Mouse (Mus musculus) adrenal gland, postnatal 10 days (tissue): ENCODE measurements around the gene Cradd. TPM values are rescaled to one million over a fixed set of nuclear protein-coding genes. Genes with fewer than 3 reads are reported as not detected.
A peak's percentile ranks its signal among the peaks of the same experiment; 100 is the strongest.

Experiments
- DNase-seq: peaks from one replicate; pipeline ENCODE4 v3.0.0; 2021; ENCODE audit warnings: mixed read lengths
- total RNA-seq, 2 experiments: library from RNA; stranded (reverse); gene quantifications; 2 replicates each; pipeline ENCODE4 v1.2.3; 2021

Cradd gene
- total RNA-seq, 2 experiments from 2014 or later, result 8.2 to 13.4 TPM

DNA sequence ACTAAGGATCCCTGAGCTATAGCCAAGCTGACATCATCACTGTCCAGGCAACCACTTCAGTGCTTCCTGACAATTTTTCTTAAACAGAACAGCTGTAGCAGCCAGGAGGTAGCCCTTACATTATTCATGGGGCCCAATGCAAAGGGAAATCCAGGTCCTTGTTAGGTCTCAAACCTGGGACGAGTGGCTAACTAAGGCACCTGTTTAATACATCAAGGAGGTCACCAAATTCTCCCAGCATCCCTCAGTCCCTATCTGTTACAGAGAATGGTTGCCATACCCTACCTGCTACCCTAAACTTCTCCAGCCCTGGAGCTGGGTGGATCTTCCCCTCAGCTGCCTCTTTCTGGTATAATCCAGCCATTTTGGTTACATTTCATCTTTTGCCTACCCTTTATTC, 10.9 kb upstream of the Cradd start:
- no peak for DNase-seq

DNA sequence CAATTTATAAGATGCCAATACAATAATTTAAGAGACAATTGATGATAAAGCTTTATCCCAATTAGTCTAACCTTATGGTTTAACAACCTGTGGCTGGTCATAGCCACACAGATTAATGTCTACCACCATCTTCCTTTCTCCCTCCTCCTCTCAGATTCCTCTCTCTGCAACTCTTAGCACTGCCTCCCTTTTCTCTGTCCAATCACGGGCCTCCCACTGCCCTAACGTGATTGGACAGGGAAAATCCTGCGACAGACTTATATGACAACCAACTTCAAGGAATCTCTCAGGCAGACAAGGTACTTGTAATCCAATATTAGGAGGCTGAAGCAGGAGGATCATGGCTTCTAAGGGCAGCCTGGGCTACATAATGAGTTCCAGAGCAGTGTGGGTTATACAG, 8.7 kb upstream of the Cradd start:
- no peak for DNase-seq

DNA sequence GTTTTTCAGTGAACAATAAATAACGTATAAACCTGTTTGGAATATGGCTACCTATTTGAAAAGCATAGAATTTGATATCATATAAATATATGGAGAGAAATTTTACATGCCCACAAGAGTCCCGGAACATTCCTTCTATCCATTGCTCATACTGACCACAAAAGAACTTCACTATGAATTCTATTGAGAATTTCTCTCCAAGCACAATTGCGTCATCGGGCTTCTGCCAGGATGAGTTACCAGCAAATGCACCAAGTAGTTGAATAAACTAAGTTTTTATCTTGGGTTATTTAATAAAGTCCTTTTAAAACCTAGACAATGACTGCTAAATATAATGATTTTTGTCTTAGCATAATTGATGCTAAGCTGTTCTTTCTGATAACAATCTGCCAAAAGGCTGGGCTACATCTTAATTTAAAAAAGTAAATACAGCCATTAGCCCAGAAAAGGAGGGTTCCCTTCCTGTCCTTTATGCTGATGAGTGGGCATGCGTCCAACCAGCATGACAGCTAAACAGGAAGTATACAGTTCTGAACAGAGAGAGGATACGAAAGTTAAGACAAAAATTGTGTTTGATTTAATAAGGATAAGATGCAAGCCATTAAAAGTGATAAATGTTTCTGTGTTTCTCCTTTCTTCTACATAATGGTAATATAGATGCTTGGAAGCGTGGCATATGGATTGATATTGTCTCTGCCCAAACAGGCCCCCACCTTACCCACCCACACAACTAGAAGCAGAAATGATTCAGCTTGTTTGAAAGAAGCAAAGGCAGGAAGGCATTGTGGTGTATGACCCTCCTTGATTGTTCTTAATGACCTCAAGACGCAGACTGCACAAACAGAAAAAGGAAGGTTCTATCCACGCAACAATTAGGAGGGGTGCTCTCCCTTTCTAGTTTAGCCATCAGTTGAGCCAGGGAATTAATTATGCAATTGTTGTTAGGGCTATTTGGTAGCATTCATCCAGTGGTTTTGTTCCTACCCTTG, 6.7 kb upstream of the Cradd start:
- no peak for DNase-seq

DNA sequence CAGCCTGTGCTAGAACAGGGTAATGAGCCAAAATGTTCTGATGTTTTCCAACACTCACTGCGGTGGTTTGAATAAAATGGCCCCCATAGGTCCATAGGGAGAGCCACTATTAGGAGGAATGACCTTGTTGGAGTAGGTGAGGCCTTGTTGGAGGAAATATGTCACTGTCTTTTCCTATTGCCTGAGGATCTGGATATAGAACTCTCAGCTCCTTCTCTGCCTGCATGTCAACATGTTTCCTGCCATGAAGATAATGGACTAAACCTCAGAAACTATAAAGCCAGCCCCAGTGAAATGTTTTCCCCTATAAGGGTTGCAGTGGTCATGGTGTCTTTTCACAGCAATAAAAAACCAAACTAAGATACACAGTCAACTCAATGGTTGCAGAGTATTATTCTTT, 6.0 kb upstream of the Cradd start:
- no peak for DNase-seq

DNA sequence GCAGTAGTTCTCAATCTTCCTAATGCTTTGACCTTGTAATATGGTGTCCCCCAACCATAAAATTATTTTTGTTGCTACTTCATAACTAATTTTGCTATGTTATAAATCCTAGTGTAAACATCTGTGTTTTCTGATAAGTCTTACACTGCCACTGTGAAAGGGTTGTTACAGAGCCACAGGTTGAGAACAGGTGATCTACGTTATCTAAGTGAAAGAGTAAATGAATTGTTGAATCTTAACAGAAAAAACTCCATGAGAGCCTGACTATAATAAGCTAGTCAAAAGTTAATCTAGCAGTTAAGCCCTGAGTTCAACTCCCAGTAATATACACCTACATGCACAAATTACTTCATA, 322 bp upstream of the Cradd start:
- DNase-seq, result no peak

DNA sequence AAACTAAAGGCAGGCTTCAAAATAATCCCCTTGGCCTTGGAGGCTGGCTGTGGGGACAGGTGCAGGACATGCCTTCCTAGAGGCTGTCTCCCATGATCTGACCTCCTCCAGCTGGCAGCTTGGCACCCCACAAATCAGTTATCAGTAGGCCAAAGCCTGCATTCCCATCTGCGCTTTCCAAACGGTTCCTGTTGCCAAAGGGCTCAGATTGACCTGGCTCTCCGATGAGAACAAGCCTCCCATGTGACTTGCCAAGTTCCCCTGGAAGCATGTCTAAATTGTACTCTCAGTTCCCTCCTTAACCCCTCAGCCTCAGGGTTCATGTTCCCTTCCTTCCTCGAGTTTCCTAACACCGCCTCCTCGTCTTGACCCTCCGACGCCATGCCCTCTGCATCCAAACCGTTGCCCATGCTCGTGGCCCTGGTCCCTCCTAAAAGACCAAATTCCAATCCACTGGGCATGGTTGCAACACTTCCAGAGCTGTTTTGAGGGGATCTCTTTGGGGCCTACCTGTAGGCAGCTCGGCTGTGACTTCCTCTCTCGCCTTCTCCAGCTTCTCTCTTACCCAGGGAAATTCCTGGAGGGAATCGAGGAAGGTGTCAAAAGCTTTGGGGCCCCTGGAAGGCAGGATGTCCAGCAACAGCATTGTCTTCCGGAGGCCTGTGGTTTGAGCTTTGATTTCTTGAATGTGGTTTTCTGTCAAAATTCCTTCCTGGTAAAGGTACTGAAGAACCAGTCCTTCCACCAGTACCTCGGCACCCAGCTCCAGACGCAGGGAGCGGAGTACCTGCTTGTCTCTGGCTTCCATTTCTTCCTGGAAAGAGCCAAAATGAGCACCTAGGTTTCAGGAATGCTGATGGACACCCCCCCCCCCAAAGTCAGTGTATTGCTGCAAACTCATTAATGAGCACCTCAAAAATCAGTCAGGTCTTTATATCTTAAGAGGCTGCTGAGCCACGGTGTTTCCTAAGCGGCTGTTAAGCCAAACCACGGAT, 1.6 kb downstream of the Cradd start:
- DNase-seq, result peak; percentile 68

DNA sequence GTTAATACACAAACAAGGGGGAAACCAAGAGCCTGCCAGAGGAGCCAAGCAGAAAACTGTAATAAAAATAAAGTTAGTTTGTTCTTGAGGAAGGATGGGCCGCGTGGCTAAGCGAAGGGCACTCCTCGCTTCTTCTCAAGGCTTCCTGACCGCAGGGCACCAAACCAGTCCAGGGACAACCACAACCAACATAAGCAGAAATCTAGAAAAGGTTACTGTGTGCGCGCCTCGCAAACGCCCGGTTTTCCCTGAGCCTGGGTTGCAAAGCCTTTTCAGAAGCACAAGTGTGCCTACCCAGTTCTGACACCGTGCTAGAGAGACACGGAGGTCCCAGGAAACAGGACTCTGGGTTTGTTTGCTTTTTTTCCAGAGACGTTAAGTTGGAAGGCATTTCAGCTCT, 4.9 kb downstream of the Cradd start:
- DNase-seq, result no peak

DNA sequence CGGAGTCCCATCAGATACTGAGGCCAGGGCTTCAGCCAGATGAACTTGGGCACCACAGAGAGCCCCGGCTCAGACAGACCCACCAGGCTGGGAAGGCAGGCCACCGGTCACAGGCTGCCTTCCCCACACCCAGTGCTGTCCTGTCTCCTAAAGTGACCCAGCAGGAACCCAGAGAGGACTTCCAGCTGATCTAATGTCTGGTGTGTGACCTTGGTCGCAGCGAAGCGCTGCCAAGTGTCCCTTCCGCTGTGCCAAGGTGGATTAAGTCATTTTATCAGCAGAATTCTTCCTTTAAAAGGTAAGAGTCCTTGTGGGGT, 5.6 kb downstream of the Cradd start:
- peak; percentile 76 for DNase-seq

DNA sequence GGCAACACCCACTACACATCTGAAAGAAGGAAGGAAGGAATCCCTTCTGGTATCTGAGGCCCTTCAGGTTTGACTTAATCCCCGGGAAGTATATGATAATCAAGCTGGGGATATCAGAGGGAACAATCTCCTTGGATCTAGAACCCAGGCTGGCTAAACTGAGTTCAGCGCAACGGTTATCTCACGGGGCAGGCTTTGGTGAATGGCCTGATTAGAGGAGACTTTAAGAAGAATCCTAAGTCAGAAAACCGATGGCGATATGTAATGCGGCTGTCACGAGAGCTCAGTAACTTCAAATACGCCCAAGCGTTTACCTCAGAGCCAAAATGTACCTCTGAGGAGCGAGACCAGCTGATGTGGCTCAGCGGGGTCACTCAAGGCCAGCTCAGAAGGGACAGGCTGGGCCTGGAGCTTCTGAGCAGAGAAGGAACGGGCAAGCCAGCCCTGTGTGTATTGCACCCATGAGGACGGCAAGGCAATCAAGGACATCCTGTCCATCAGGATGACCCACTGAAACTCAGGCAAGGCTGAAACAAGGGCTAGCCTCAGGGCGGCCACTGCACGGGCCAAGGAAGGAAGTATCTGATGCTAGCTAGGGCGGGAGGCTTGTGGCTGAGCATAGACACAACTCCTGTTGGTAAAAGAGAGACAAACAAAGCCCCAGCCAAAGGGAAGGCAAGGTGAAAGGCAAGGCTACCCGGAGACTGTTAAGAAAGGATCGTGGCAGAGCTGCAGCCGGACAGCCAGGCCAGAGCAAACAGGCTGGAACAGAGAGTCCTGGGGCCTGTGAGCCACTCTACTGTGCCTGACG, 6.1 kb downstream of the Cradd start:
- DNase-seq, result peak; percentile 64

DNA sequence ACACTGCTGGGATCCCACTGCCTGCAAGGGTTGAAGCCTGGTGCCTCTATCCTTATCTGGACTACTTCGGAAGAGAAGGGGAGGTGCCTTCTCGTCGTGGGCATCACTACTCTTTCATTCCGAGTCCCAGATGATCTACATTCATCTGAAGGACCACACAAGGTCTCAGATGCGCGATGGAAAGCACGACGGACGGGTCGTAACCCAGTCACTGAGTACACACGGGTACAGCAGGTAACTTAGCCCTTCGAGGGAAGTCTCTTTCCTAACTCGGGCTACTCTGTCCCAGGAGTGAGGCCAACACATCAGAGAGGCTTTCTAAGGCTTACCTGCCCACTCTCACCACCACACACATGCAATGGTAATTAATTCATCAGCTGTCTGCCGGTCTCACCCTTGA, 6.8 kb downstream of the Cradd start:
- DNase-seq, result no peak

DNA sequence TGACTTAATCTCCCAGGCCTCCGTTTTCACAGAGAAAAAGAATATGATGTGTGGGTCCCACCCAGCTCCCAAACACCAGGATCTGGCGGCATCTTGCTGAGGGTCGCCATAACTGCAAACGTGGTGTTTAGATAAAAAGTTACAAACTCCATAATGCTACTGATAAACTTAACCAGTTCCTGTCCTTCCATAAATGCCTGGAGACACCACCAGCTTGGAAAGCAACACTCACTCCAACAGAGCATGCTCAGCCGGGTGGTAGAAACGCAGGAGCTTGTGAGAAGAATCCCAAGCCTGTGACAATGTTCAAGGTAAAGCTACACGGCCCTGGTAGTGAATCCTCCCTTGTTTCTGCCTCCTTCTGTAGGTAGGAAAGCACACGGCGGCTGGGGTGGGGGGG, 7.3 kb downstream of the Cradd start:
- DNase-seq, result no peak

DNA sequence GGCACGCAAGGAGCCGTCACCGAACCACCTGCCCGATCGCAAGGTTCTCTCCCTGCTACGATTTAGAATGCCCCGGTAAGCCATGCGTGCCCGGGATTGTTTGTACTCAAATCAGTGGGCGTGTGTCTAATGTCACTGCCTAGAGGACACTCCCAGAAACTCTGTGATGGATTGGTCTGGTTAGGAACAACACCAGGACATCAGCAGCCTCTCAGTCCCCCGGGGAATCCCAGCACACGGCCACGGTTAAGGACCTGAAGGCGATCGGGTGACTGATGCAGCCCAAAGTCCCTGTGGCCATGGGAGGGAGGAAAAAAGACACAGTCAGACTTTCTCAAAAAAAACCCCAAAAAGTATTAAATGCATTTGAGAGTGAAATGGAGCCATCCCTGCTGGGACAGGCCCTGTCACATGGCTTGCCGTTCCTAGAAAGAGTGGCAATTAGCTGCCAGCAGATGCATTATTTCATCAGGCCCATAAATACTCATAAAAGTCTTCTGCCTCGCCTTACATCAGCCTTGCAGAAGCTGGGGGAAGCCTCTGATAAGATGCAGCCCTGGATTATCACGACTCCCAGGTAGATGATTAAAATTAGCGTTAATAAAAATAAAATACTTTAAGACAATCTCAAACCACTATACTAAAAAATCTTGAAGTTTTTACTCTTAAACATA, 8.0 kb downstream of the Cradd start:
- DNase-seq, result no peak

DNA sequence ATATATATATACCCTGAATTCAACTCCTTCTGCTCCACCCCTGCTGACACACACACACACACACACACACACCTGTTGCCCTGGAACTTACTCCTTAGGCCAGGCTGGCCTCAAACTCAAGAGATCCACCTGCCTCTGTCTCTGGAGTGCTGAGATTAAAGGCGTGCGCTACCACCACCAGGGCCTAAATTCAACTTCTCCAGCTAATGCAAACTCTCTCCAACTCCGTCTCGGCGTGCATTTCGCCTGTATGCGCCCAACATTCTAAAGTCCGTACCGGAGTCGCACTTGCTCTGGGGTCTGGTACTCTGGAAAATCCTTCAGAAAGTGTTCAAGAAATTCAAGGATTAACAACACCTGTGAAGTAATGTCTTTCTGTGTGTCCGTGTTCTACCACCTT, 8.6 kb downstream of the Cradd start:
- DNase-seq, result no peak

DNA sequence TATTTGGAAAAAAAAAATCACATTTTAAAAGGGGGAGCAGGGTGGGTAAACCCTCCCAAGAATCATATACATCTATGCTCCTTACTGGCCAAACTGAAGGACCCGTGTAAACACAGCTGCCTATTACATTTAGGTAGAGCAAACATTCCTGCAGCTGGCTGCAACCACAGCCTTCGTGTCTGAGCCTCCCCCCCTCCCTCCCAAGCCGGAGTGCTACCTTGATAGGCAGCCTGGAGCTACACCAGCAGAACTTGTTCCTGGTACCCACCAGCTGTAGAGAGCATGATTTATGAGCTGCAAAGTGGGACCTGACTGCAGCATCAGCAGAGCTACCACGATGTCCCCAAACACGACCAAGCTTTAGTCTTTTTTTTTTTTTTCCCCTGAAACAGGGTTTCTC, 9.9 kb downstream of the Cradd start:
- DNase-seq, result no peak

DNA sequence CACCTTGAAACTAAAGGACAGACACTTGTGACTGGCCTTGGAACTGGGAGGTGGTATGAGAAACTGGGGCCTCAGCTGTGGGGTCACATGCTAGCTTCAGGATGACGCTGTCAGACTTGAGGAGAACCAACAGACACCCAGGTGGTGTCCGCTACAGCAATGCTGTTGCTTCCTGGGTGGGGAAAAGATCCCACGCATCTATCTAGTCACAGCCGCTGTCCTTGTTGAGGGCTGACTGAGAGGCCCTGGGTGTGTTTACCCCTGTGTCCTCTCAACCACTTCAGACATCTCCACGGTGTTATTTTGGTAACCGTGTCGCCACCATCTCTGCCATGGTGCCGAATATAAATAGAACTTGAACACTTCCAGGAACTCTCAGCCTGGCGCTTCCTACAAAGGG, 10.4 kb downstream of the Cradd start:
- no peak for DNase-seq

DNA sequence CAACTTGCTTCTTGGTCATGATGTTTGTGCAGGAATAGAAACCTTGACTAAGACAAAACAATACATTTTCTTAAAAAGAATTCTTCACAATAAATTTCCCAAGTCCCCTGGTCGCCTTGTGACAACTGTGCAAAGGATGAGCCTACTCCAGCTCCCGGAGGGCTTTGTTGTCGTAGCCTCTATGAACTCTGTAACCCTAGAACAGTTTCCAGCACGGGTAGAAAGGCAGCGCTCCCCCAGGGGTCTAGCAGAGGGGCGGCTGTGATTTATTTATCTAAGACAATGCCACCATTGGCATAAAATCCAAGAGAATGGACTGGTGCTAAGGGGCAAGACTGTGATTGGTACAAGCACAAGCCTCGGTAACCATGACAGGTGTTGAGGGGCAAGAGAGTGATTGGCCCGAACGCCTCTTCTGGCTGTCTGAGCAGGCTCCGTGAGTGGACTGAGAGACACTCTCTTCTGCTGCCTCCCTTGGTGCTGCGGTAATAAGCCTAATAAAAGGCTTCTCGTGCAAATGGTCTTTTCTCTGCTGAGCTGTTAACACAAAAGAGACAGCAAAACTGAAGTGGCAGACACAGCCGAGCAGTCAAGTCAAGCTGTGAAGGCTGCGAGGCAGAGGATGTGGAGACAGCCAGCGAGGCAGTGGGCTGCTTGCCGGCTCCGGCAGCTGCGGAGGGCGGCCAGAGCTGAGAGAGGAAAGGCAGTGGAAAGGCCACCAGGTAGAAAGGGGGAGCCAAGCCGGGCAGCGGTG, 13.1 kb downstream of the Cradd start:
- DNase-seq, result no peak

DNA sequence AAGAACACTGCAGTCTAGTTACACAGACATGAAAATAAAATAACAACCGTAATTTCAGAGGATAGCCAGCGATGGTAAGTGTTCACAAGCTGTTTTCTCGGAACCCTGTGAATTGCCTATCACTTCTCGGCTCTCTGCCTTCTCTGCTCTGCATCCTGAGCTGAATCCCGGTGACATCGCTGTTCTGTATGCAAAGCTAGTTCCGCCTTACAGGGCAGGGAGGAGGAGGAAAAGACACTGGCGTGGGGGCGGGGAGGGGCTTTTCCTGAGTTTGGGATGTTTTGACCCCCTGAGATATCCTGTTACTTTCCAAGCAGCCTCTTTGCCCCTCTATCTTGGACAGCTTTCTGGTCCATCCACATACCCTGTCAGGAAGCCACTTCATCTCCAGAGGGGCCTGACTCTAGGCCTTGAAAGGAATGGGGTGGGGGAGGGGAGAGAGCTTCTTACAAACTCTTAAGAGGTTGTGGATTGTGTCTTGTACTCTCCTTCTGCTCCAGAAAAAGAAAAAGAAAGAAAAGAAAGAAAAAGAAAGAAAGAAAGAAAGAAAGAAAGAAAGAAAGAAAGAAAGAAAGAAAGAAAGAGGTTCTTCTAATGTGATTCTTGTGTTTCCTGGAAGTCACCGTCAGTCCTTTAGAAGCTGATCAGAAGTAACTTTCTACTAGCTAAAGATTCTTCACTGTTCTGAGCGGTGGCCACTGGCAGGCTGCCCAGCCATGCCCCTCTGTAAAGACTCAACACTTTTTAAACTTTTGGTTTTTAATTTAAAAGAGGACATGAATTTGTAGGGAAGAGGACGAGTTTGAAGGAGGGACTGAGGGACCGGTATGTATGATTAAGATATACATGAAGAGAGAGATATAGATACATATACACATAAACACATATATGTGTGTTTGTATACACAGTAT, 14.3 kb downstream of the Cradd start:
- DNase-seq, result no peak

DNA sequence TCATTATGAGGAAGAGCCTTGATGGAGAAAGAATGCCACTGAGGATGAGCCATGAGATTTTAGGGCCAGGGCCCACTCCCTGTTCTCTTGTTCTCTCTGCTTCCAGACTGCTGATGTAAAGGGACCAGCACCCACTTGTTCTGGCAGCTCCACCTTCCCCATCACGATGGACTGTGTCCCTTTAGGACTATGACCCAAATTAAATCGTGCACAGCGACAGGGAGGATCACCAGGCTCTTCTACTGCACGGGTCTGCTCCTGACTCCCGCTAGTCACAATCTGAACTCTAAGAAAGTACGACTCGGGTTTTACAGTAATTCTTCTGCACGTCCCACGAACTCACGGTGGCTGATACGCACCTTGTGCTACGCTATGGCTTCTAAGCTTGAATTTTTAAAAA, 14.9 kb downstream of the Cradd start:
- no peak for DNase-seq

DNA sequence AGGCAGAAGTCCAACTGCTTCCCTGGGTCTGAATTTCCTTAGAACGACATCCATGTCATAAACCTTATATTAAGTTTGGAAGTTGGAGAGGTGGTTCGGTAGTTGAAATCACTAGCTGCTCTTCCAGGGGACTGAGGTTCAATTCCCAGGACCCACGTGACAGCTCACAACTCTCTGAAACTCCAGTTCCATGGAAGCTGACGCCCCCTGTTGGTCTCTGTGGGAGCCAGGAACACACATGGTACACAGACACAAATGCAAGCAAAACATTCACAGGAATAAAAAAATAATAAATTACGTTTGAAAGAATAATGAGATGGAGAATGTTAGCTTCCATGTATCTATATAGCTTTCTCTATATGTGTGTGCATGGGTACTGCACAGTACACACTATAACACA, 16.0 kb downstream of the Cradd start:
- DNase-seq, result no peak
